Mouse (Mus musculus): ENCODE measurements at regions not wholly inside any gene's neighbourhood (a gene's known extent, or its start where the extent isn't known, plus 50 kb on each side); places are given as distances from the start of the nearest gene placed in this dataset.

GRCm38 (mm10) chr11:112197620-112198268, 584.3 kb upstream of the Sox9 start:
- no peak for ATAC-seq (ENCODE audit: low read depth)
- Histone ChIP-seq H3K27ac (ENCODE audit: low read length) (no peak overlapping the region), H3K4me3 (ENCODE audit: low read length) (no peak overlapping the region), H3K4me1 (replicated peaks; ENCODE audit: control insufficient read depth, insufficient read depth, low read length) (no peaks in the 10 kb centered on the region; the same call in 1 of the 2 replicates), H3K9me3 (ENCODE audit: control insufficient read depth, low read length) (no peaks in the 10 kb centered on the region), H3K36me3 (ENCODE audit: control insufficient read depth, insufficient read depth, low read length) (no peaks in the 10 kb centered on the region), H3K27me3 (ENCODE audit: control insufficient read depth, insufficient read depth, low read depth, low read length) (peaks cover 4% of the 10 kb centered on the region; the same call in 1 of the 2 replicates), H3K9ac (ENCODE audit: low read length) (no peak overlapping the region), H3K4me2 (ENCODE audit: low read depth, low read length) (no peak overlapping the region)
- 36% methylated on average over 18 of the region's 18 CpGs for WGBS

GRCm38 (mm10) chr11:112204561-112204960, 577.5 kb upstream of the Sox9 start:
- 29% methylated on average over 2 of the region's 2 CpGs for WGBS
- Histone ChIP-seq H3K27me3 (ENCODE audit: control insufficient read depth, insufficient read depth, low read depth, low read length) (no peaks in the 10 kb centered on the region; the same call in 1 of the 2 replicates), H3K4me1 (replicated peaks; ENCODE audit: control insufficient read depth, insufficient read depth, low read length) (no peaks in the 10 kb centered on the region; the same call in 1 of the 2 replicates), H3K9me3 (ENCODE audit: control insufficient read depth, low read length) (no peaks in the 10 kb centered on the region), H3K4me2 (ENCODE audit: low read depth, low read length) (no peak overlapping the region), H3K9ac (ENCODE audit: low read length) (no peak overlapping the region), H3K4me3 (ENCODE audit: low read length) (no peak overlapping the region), H3K36me3 (ENCODE audit: control insufficient read depth, insufficient read depth, low read length) (no peaks in the 10 kb centered on the region), H3K27ac (ENCODE audit: low read length) (no peak overlapping the region)
- peak; percentile 86 for ATAC-seq (ENCODE audit: low read depth)

GRCm38 (mm10) chr11:112209414-112209813, 572.6 kb upstream of the Sox9 start:
- Histone ChIP-seq H3K4me2 (ENCODE audit: low read depth, low read length) (no peak overlapping the region), H3K4me1 (replicated peaks; ENCODE audit: control insufficient read depth, insufficient read depth, low read length) (no peaks in the 10 kb centered on the region), H3K27me3 (ENCODE audit: control insufficient read depth, insufficient read depth, low read depth, low read length) (no peaks in the 10 kb centered on the region), H3K9me3 (ENCODE audit: control insufficient read depth, low read length) (no peaks in the 10 kb centered on the region), H3K9ac (ENCODE audit: low read length) (no peak overlapping the region), H3K27ac (ENCODE audit: low read length) (no peak overlapping the region), H3K4me3 (ENCODE audit: low read length) (no peak overlapping the region), H3K36me3 (ENCODE audit: control insufficient read depth, insufficient read depth, low read length) (no peaks in the 10 kb centered on the region)
- no peak for ATAC-seq (ENCODE audit: low read depth)
- 29% methylated on average over 4 of the region's 4 CpGs for WGBS

GRCm38 (mm10) chr11:112219046-112219720, 562.8 kb upstream of the Sox9 start:
- ATAC-seq (ENCODE audit: low read depth): no peak
- Histone ChIP-seq H3K36me3 (ENCODE audit: control insufficient read depth, insufficient read depth, low read length) (no peaks in the 10 kb centered on the region), H3K4me1 (replicated peaks; ENCODE audit: control insufficient read depth, insufficient read depth, low read length) (no peaks in the 10 kb centered on the region), H3K9me3 (ENCODE audit: control insufficient read depth, low read length) (no peaks in the 10 kb centered on the region), H3K4me3 (ENCODE audit: low read length) (no peak overlapping the region), H3K27me3 (ENCODE audit: control insufficient read depth, insufficient read depth, low read depth, low read length) (no peaks in the 10 kb centered on the region), H3K27ac (ENCODE audit: low read length) (no peak overlapping the region), H3K9ac (ENCODE audit: low read length) (no peak overlapping the region), H3K4me2 (ENCODE audit: low read depth, low read length) (no peak overlapping the region)
- WGBS: 90% methylated on average over 5 of the region's 5 CpGs

GRCm38 (mm10) chr11:112234492-112235116, 547.4 kb upstream of the Sox9 start:
- Histone ChIP-seq H3K27ac (ENCODE audit: low read length) (no peak overlapping the region), H3K9me3 (ENCODE audit: control insufficient read depth, low read length) (no peaks in the 10 kb centered on the region), H3K27me3 (ENCODE audit: control insufficient read depth, insufficient read depth, low read depth, low read length) (no peaks in the 10 kb centered on the region), H3K9ac (ENCODE audit: low read length) (no peak overlapping the region), H3K4me1 (replicated peaks; ENCODE audit: control insufficient read depth, insufficient read depth, low read length) (no peaks in the 10 kb centered on the region), H3K4me2 (ENCODE audit: low read depth, low read length) (no peak overlapping the region), H3K4me3 (ENCODE audit: low read length) (no peak overlapping the region), H3K36me3 (ENCODE audit: control insufficient read depth, insufficient read depth, low read length) (no peaks in the 10 kb centered on the region)
- no peak for ATAC-seq (ENCODE audit: low read depth)
- 63% methylated on average over 7 of the region's 7 CpGs for WGBS

- H3K9me3 ChIP-seq (ENCODE audit: control insufficient read depth, low read length): no peaks in the 10 kb centered on the region
- no peak overlapping the region for H3K4me2 ChIP-seq (ENCODE audit: low read depth, low read length)
- no peaks in the 10 kb centered on the region for H3K36me3 ChIP-seq (ENCODE audit: control insufficient read depth, insufficient read depth, low read length)
- H3K27ac ChIP-seq (ENCODE audit: low read length): no peak overlapping the region
- no peak overlapping the region for H3K4me3 ChIP-seq (ENCODE audit: low read length)
- no peak overlapping the region for H3K9ac ChIP-seq (ENCODE audit: low read length)
- WGBS: 58% methylated on average over 19 of the region's 19 CpGs
- ATAC-seq (ENCODE audit: low read depth): no peak
- H3K4me1 ChIP-seq (replicated peaks; ENCODE audit: control insufficient read depth, insufficient read depth, low read length): no peaks in the 10 kb centered on the region
- no peaks in the 10 kb centered on the region for H3K27me3 ChIP-seq (ENCODE audit: control insufficient read depth, insufficient read depth, low read depth, low read length)
These were observed 542.8 kb upstream of the Sox9 start for GRCm38 (mm10) chr11:112238960-112239884.

GRCm38 (mm10) chr11:112252548-112252947, 529.5 kb upstream of the Sox9 start:
- no peak overlapping the region for H3K9ac ChIP-seq (ENCODE audit: low read length)
- no peak overlapping the region for H3K4me2 ChIP-seq (ENCODE audit: low read depth, low read length)
- H3K4me3 ChIP-seq (ENCODE audit: low read length): no peak overlapping the region
- H3K4me1 ChIP-seq (replicated peaks; ENCODE audit: control insufficient read depth, insufficient read depth, low read length): no peaks in the 10 kb centered on the region
- H3K36me3 ChIP-seq (ENCODE audit: control insufficient read depth, insufficient read depth, low read length): no peaks in the 10 kb centered on the region
- ATAC-seq (ENCODE audit: low read depth): no peak
- no peaks in the 10 kb centered on the region for H3K9me3 ChIP-seq (ENCODE audit: control insufficient read depth, low read length)
- 87% methylated on average over 1 of the region's 1 CpGs for WGBS
- no peak overlapping the region for H3K27ac ChIP-seq (ENCODE audit: low read length)
- H3K27me3 ChIP-seq (ENCODE audit: control insufficient read depth, insufficient read depth, low read depth, low read length): no peaks in the 10 kb centered on the region

GRCm38 (mm10) chr11:112253061-112253460, 529.0 kb upstream of the Sox9 start:
- no peak overlapping the region for H3K4me3 ChIP-seq (ENCODE audit: low read length)
- 88% methylated on average over 3 of the region's 3 CpGs for WGBS
- no peak overlapping the region for H3K27ac ChIP-seq (ENCODE audit: low read length)
- no peaks in the 10 kb centered on the region for H3K36me3 ChIP-seq (ENCODE audit: control insufficient read depth, insufficient read depth, low read length)
- no peaks in the 10 kb centered on the region for H3K9me3 ChIP-seq (ENCODE audit: control insufficient read depth, low read length)
- ATAC-seq (ENCODE audit: low read depth): no peak
- no peaks in the 10 kb centered on the region for H3K4me1 ChIP-seq (replicated peaks; ENCODE audit: control insufficient read depth, insufficient read depth, low read length)
- H3K27me3 ChIP-seq (ENCODE audit: control insufficient read depth, insufficient read depth, low read depth, low read length): no peaks in the 10 kb centered on the region
- no peak overlapping the region for H3K4me2 ChIP-seq (ENCODE audit: low read depth, low read length)
- no peak overlapping the region for H3K9ac ChIP-seq (ENCODE audit: low read length)

- ATAC-seq (ENCODE audit: low read depth): no peak
- Histone ChIP-seq H3K27ac (ENCODE audit: low read length) (no peak overlapping the region), H3K4me2 (ENCODE audit: low read depth, low read length) (no peak overlapping the region), H3K4me1 (replicated peaks; ENCODE audit: control insufficient read depth, insufficient read depth, low read length) (no peaks in the 10 kb centered on the region), H3K4me3 (ENCODE audit: low read length) (no peak overlapping the region), H3K27me3 (ENCODE audit: control insufficient read depth, insufficient read depth, low read depth, low read length) (no peaks in the 10 kb centered on the region), H3K9me3 (ENCODE audit: control insufficient read depth, low read length) (no peaks in the 10 kb centered on the region), H3K36me3 (ENCODE audit: control insufficient read depth, insufficient read depth, low read length) (no peaks in the 10 kb centered on the region), H3K9ac (ENCODE audit: low read length) (no peak overlapping the region)
- WGBS: 83% methylated on average over 7 of the region's 7 CpGs
These were observed 525.7 kb upstream of the Sox9 start for GRCm38 (mm10) chr11:112256326-112256725.
